8 mouse cellular contexts compared by ENCODE assay signal in genomic region chr6:24664867-24665458, GRCm38 (mm10). TPM values are rescaled to one million over a fixed set of nuclear protein-coding genes. Genes with fewer than 3 reads are reported as not detected.
DNase-seq lines count a peak whose midpoint lies in the region; ATAC-seq and TF ChIP-seq lines count a peak whose summit lies in the region.

Gene Wasl (minus strand): TSS chr6:24665009.

- H3K27me3 ChIP-seq in embryonic facial prominence, embryonic 14.5 days (replicated peaks; ENCODE audit: control insufficient read depth, insufficient read depth, low read length): no peaks in the 10 kb centered on the region
- H3K27me3 ChIP-seq in heart, adult 2 months (ENCODE audit: control insufficient read depth, insufficient read depth, low read length): no peaks in the 10 kb centered on the region
- no peaks in the 10 kb centered on the region for H3K27me3 ChIP-seq in limb, embryonic 13.5 days
- no peaks in the 10 kb centered on the region for H3K27me3 ChIP-seq in midbrain, embryonic 16.5 days (ENCODE audit: control insufficient read depth, insufficient read depth, low read depth, low read length)

- peaks cover 11% of the 10 kb centered on the region for H3K4me1 ChIP-seq in embryonic facial prominence, embryonic 14.5 days (ENCODE audit: control insufficient read depth, insufficient read depth, low read length)
- H3K4me1 ChIP-seq in heart, adult 2 months (ENCODE audit: control insufficient read depth, insufficient read depth, low read length): peaks cover 9% of the 10 kb centered on the region
- H3K4me1 ChIP-seq in limb, embryonic 13.5 days: peaks cover 9% of the 10 kb centered on the region
- peaks cover 17% of the 10 kb centered on the region for H3K4me1 ChIP-seq in midbrain, embryonic 16.5 days (ENCODE audit: control insufficient read depth, insufficient read depth, low read length)

- TF ChIP-seq POLR2A in heart, adult 2 months (IDR thresholded peaks at IDR 0.05; ENCODE audit: insufficient read depth, low read depth, low read length): peak; percentile 79

- peak; percentile 98 for ATAC-seq in embryonic facial prominence, embryonic 14.5 days (ENCODE audit: low read depth)
- peak; percentile 99 for ATAC-seq in limb, embryonic 13.5 days (ENCODE audit: low FRiP score, low read depth)
- ATAC-seq in midbrain, embryonic 16.5 days: peak; percentile 99

- WGBS in embryonic facial prominence, embryonic 14.5 days: under 1% methylated on average over 33 of the region's 63 CpGs
- under 1% methylated on average over 61 of the region's 63 CpGs for WGBS in heart, adult 2 months
- WGBS in limb, embryonic 13.5 days: under 1% methylated on average over 45 of the region's 63 CpGs
- WGBS in midbrain, embryonic 16.5 days: under 1% methylated on average over 59 of the region's 63 CpGs

- H3K27ac ChIP-seq in embryonic facial prominence, embryonic 14.5 days (replicated peaks; ENCODE audit: low read depth, low read length): peak within 1 kb of the TSS; percentile 96
- peak within 1 kb of the TSS; percentile 95 for H3K27ac ChIP-seq in heart, adult 2 months
- peak within 1 kb of the TSS; percentile 98 for H3K27ac ChIP-seq in limb, embryonic 13.5 days
- peak within 1 kb of the TSS; percentile 97 for H3K27ac ChIP-seq in midbrain, embryonic 16.5 days (ENCODE audit: low read length)

- no peaks in the 10 kb centered on the region for H3K9me3 ChIP-seq in embryonic facial prominence, embryonic 14.5 days (ENCODE audit: control insufficient read depth, low read length)
- no peaks in the 10 kb centered on the region for H3K9me3 ChIP-seq in limb, embryonic 13.5 days
- no peaks in the 10 kb centered on the region for H3K9me3 ChIP-seq in midbrain, embryonic 16.5 days (replicated peaks; ENCODE audit: control insufficient read depth, low read length, poor library complexity, severe bottlenecking)

- TF ChIP-seq EP300 in heart, adult 2 months (IDR thresholded peaks at IDR 0.05; ENCODE audit: insufficient read depth, low read depth, low read length): peak; percentile 54; the same call in 1 of the 2 replicates

- H3K9ac ChIP-seq in embryonic facial prominence, embryonic 14.5 days (ENCODE audit: low read depth, low read length): peak within 1 kb of the TSS; percentile 95
- H3K9ac ChIP-seq in heart, adult 2 months (ENCODE audit: low read depth, low read length): peak within 1 kb of the TSS; percentile 98
- peak within 1 kb of the TSS; percentile 97 for H3K9ac ChIP-seq in limb, embryonic 13.5 days
- H3K9ac ChIP-seq in midbrain, embryonic 16.5 days (ENCODE audit: low read depth, low read length): peak within 1 kb of the TSS; percentile 98

- H3K79me2 ChIP-seq in heart, adult 2 months (replicated peaks; ENCODE audit: control insufficient read depth, insufficient read depth, low read length): peaks cover 6% of the 10 kb centered on the region

- H3K4me3 ChIP-seq in embryonic facial prominence, embryonic 14.5 days (ENCODE audit: low read depth, low read length): peak within 1 kb of the TSS; percentile 95
- H3K4me3 ChIP-seq in heart, adult 2 months: peak within 1 kb of the TSS; percentile 90
- H3K4me3 ChIP-seq in limb, embryonic 13.5 days: peak within 1 kb of the TSS; percentile 93
- peak within 1 kb of the TSS; percentile 80 for H3K4me3 ChIP-seq in midbrain, embryonic 16.5 days (ENCODE audit: low read depth, low read length)

- intact Hi-C loops in heart, adult 2 months (cut with DNase I): loop anchor here (1.0 to 5.0 kb wide), 4 partner anchors 27 to 138 kb away; no protein-coding TSS in a partner anchor

- peak; percentile 25; the same call in 1 of the 2 replicates for TF ChIP-seq CTCF in heart, adult 2 months (IDR thresholded peaks at IDR 0.05)

- H3K4me2 ChIP-seq in embryonic facial prominence, embryonic 14.5 days (ENCODE audit: low read depth, low read length): peak within 1 kb of the TSS; percentile 63
- peak within 1 kb of the TSS; percentile 93 for H3K4me2 ChIP-seq in limb, embryonic 13.5 days (replicated peaks)
- H3K4me2 ChIP-seq in midbrain, embryonic 16.5 days (ENCODE audit: low read length): peak within 1 kb of the TSS; percentile 82

- peak; percentile 95 for DNase-seq in 3T3-L1 (ENCODE audit: low read depth, low spot score)
- DNase-seq in adrenal gland, postnatal 4 days (ENCODE audit: low spot score in 2 of 2): peak; percentile 97 to 99
- DNase-seq in embryonic facial prominence, embryonic 14.5 days (ENCODE audit: low spot score): peak; percentile 98
- peak; percentile 99 for DNase-seq in heart, adult 2 months
- DNase-seq in kidney, adult 8-10 months: peak; percentile 97 to 98
- peak; percentile 95 to 98 for DNase-seq in spleen, postnatal 10 days (ENCODE audit: low spot score in 2 of 2)

- no peaks in the 10 kb centered on the region for H3K36me3 ChIP-seq in embryonic facial prominence, embryonic 14.5 days (ENCODE audit: control insufficient read depth, insufficient read depth, low read length)
- H3K36me3 ChIP-seq in heart, adult 2 months (ENCODE audit: control insufficient read depth, insufficient read depth, low read length): peaks cover 16% of the 10 kb centered on the region
- H3K36me3 ChIP-seq in limb, embryonic 13.5 days: no peaks in the 10 kb centered on the region
- H3K36me3 ChIP-seq in midbrain, embryonic 16.5 days (ENCODE audit: control insufficient read depth, insufficient read depth, low read length): no peaks in the 10 kb centered on the region

RNA-seq across cellular contexts. Expression of gene Wasl, which starts in this region (rescaled TPM):
- 10 to 100 TPM; 58.2 to 67.7 TPM for total RNA-seq in adrenal gland, postnatal 4 days (2021)
- polyA plus RNA-seq in embryonic facial prominence, embryonic 14.5 days (2014; fragmentation: Nextera tagmentation; extraction: Ambion mirVana): 46.2 and 51.1 TPM in 2 replicates
- 10 to 100 TPM; 27.8 to 28.3 TPM for total RNA-seq in heart, adult 2 months (2021)
- 11.5 and 13.9 TPM in 2 replicates for polyA plus RNA-seq in heart, adult 2 months (2012; rRNA removed)
- polyA plus RNA-seq in limb, embryonic 13.5 days (2015; fragmentation: Nextera tagmentation; extraction: Ambion mirVana): 71.1 and 78.2 TPM in 2 replicates
- 61.3 and 63.2 TPM in 2 replicates for polyA plus RNA-seq in midbrain, embryonic 16.5 days (2015; fragmentation: Nextera tagmentation; extraction: Ambion mirVana)

Comparison
In these comparisons a context has a peak if more than half of its experiments do, and no peak if none do; other contexts are left out.
1. Peak in every context shown above with its lines: DNase-seq, ATAC-seq, H3K4me3 ChIP-seq and H3K27ac ChIP-seq.